Mouse (Mus musculus): Measurements from ENCODE around the gene Taldo1. TPM values are rescaled to one million over a fixed set of nuclear protein-coding genes. Genes with fewer than 3 reads are reported as not detected.
A peak's percentile ranks its signal among the peaks of the same experiment; 100 is the strongest.

The Taldo1 gene
- polyA plus RNA-seq, 1 experiment from 2014 or later: 291 TPM

DNA sequence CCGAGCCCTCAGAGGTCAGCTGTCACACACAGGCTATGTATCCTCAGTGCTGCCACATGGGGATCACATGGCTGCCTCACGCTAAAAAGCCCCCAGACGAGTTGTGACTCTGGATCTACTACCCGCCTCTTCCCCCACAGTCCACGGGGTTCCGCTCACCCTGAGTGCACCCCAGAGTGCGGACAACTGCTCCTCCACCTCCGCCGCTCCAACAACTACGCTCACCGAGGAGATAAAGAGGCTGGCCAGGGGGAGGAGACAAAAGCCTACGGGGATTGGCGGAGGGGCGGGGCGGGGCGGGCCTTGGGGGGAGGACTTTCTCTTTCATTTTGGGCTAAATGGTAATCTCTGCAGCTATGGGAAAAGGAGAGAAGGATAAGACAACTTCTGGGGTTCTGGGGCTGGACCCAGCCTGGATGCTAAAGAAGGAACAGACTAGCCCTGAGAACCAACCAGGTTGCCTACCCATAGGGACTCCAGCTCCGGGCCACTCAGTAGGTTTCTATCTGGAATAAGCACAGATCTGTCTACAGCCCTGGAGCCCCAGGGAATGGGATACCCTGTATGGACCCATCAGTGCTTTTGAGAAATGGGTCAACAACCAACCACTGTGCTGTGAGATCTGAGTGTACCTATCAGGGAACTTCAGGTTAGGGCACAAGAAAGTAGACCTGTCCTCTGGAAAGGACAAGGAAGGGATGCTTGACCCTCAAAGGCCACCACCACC, 43.3 kb downstream of the Taldo1 start:
- Histone ChIP-seq H3K9ac (ENCODE audit: low read depth, low read length) (peak overlapping the region; percentile 89), H3K4me1 (ENCODE audit: control insufficient read depth, insufficient read depth, low read length) (peaks cover 40% of the 10 kb centered on the region), H3K27ac (ENCODE audit: low read length) (peak overlapping the region; percentile 77), H3K4me3 (ENCODE audit: low read depth, low read length) (peak overlapping the region; percentile 65), H3K27me3 (ENCODE audit: control insufficient read depth, insufficient read depth, low read depth, low read length) (no peaks in the 10 kb centered on the region), H3K36me3 (ENCODE audit: control insufficient read depth, insufficient read depth, low read length) (peaks cover 24% of the 10 kb centered on the region), H3K4me2 (ENCODE audit: low read length) (peak overlapping the region; percentile 69), H3K9me3 (replicated peaks; ENCODE audit: control insufficient read depth, low read length, poor library complexity, severe bottlenecking) (no peaks in the 10 kb centered on the region)
- 4% methylated on average over 17 of the region's 17 CpGs for WGBS
- peak; percentile 11 for ATAC-seq

DNA sequence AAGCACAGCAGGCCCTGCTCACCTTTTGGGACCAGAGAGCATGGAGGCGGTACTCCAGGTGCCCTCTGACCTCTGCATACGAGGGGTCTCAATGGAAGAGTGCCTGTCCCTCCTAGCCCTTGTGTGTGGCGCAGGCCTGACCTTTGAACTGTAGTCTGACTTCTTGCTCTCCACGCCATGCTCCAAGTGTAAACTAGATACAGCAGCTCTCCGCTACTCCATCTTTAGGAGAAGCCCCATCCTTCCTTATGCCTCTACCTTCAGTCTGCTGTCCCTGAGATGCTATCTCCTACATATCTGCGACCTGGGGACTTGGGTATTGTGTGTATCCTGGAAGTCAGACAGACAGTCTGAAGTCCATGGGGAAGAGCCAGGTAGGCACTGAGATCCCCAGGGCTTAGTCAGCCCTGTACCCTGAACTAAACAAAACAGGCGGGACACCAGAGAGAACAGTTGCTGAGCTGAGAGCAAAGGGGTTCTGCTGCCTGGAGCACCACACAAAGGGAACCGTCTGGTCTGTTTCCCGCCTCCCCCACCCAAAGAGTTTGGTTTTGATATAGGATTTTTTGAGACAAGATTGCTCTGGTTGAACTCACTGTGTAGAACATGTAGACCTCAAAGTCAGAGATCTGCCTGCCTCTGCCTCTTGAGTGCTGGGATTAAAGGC, 44.0 kb downstream of the Taldo1 start:
- H3K4me2 ChIP-seq (ENCODE audit: low read length): peak overlapping the region; percentile 69
- H3K4me1 ChIP-seq (ENCODE audit: control insufficient read depth, insufficient read depth, low read length): peaks cover 40% of the 10 kb centered on the region
- no peak overlapping the region for H3K9ac ChIP-seq (ENCODE audit: low read depth, low read length)
- H3K27me3 ChIP-seq (ENCODE audit: control insufficient read depth, insufficient read depth, low read depth, low read length): no peaks in the 10 kb centered on the region
- ATAC-seq: no peak
- H3K27ac ChIP-seq (ENCODE audit: low read length): peak overlapping the region; percentile 77; the same call in 1 of the 2 replicates
- H3K4me3 ChIP-seq (ENCODE audit: low read depth, low read length): no peak overlapping the region
- 75% methylated on average over 9 of the region's 9 CpGs for WGBS
- H3K36me3 ChIP-seq (ENCODE audit: control insufficient read depth, insufficient read depth, low read length): peaks cover 18% of the 10 kb centered on the region
- no peaks in the 10 kb centered on the region for H3K9me3 ChIP-seq (replicated peaks; ENCODE audit: control insufficient read depth, low read length, poor library complexity, severe bottlenecking)

DNA sequence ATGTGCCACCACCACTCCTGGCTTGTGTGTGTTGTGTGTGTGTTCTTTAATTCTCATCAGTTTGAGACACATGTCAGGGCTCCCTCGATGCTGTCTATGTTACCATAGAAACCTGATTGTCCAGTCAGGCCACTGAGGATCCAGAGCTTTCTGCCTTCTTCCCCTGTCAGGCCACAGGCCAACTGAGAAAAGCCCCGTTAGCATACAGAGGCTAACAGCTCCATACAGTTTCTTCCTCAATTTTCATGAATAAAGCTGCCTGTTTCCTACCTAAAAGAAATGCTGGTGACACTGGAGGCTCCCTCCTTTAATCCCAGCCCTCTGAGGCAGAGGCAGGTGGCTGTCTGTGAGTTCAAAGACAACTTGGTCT, 44.5 kb downstream of the Taldo1 start:
- ATAC-seq: no peak
- 37% methylated on average over 2 of the region's 2 CpGs for WGBS
- H3K9me3 ChIP-seq (replicated peaks; ENCODE audit: control insufficient read depth, low read length, poor library complexity, severe bottlenecking): no peaks in the 10 kb centered on the region
- peak overlapping the region; percentile 59 for H3K4me3 ChIP-seq (ENCODE audit: low read depth, low read length)
- no peak overlapping the region; the same call in 1 of the 2 replicates for H3K27ac ChIP-seq (ENCODE audit: low read length)
- peaks cover 40% of the 10 kb centered on the region for H3K4me1 ChIP-seq (ENCODE audit: control insufficient read depth, insufficient read depth, low read length)
- peak overlapping the region; percentile 89 for H3K9ac ChIP-seq (ENCODE audit: low read depth, low read length)
- H3K36me3 ChIP-seq (ENCODE audit: control insufficient read depth, insufficient read depth, low read length): peaks cover 13% of the 10 kb centered on the region
- H3K4me2 ChIP-seq (ENCODE audit: low read length): peak overlapping the region; percentile 69
- H3K27me3 ChIP-seq (ENCODE audit: control insufficient read depth, insufficient read depth, low read depth, low read length): no peaks in the 10 kb centered on the region

DNA sequence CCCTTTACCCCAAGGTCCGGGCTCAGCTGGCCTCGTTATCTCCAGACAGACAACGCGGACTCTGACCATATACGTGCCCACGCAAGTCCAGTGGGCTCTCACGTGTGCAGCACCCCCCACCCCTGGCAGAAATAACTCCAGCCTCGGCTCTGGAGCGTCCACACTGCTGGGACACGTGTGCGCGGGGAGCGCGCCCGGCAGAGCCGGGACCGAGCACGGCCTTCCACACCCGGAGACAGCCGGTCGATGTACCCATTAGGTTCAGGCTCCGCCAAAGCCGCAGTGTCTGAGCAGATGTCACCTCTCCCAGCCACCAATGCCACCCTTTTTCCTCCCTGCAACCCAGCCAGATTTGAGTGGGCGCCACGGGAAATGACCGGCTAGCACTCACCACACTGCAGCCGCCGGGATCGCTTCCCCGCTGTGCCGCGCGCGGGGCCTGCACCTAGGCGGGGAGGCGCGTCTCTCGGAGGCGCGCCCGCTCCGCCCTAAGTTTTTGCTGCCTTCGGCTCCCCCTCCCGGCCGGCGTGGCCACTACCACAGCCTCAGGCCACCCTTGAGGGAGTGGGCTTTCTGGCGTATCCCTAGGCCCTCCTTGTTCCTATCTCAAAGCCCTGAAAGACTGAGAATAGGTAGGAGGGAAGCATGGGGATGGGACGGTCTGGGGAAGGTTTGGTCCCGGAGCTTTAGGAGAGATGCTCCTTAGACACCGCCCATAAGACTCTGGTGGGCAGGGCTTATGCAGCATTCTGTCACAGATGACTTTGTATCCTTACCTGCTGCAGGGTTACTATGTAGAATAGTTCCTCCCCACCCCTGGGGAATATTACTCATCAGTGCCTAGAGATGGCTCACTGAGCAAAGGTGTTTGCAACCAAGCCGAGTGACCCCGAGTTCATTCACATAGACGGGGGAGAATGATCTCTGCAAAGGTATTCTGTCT, 45.5 kb downstream of the Taldo1 start, which contains the start of gene Slc25a22:
Gene Slc25a22 (minus strand): TSS at position 715 of the 943 bp plus-strand sequence.
- no peaks in the 10 kb centered on the region for H3K27me3 ChIP-seq (ENCODE audit: control insufficient read depth, insufficient read depth, low read depth, low read length)

DNA sequence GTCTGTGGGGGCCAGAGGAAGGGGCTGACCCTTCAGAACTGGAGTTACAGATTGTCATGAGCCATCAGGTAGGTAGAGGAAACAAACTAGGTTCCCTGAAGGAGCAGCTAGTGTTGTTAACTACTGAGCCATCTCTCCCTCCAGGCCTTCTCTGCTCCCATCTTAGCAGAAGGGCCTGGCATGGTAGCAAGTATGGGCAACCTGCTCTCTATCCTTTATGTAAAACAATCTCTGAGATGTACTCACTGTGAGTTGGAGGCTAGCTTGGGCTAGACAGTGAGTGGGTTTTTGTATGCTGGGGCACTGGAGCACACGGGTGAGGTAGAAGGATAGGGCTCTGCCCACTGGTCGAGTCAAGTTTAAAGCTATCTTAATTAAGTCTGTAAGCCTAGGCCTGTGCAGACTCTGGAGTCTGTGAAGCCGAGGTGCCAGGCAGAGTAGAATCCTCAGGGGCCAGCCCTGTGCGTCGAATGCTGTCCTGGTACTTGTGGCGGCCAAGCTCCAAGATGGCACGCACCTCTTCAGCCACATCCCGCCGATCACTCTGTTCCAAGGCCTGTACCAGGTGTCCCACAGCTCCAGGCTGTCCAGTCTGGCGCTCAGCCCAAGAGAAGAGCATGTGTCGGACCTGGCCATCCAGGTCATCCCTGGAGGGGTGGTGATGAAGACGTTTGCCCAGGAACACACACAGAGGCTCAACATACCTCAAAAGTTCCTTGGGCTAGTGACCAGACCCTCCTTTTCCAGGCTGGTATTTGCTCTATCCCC, 46.4 kb downstream of the Taldo1 start:
- no peaks in the 10 kb centered on the region for H3K27me3 ChIP-seq (ENCODE audit: control insufficient read depth, insufficient read depth, low read depth, low read length)
- H3K27ac ChIP-seq (ENCODE audit: low read length): peak overlapping the region; percentile 84
- H3K9me3 ChIP-seq (replicated peaks; ENCODE audit: control insufficient read depth, low read length, poor library complexity, severe bottlenecking): no peaks in the 10 kb centered on the region
- H3K36me3 ChIP-seq (ENCODE audit: control insufficient read depth, insufficient read depth, low read length): 0 out of 2 replicates have a peak, but pooled peaks cover 4% of the 10 kb centered on the region
- ATAC-seq: no peak
- 86% methylated on average over 12 of the region's 12 CpGs for WGBS
- H3K9ac ChIP-seq (ENCODE audit: low read depth, low read length): peak overlapping the region; percentile 89
- peak overlapping the region; percentile 69 for H3K4me2 ChIP-seq (ENCODE audit: low read length)
- H3K4me1 ChIP-seq (ENCODE audit: control insufficient read depth, insufficient read depth, low read length): peaks cover 32% of the 10 kb centered on the region
- peak overlapping the region; percentile 59; the same call in 1 of the 2 replicates for H3K4me3 ChIP-seq (ENCODE audit: low read depth, low read length)

More for the DNA sequence above, 45.5 kb downstream of the Taldo1 start, which contains the start of gene Slc25a22:
- Histone ChIP-seq H3K27ac (ENCODE audit: low read length) (peak within 1 kb of the TSS; percentile 84), H3K9ac (ENCODE audit: low read depth, low read length) (peak within 1 kb of the TSS; percentile 89), H3K36me3 (ENCODE audit: control insufficient read depth, insufficient read depth, low read length) (peaks cover 6% of the 10 kb centered on the region; the same call in 1 of the 2 replicates), H3K4me3 (ENCODE audit: low read depth, low read length) (peak within 1 kb of the TSS; percentile 59), H3K4me1 (ENCODE audit: control insufficient read depth, insufficient read depth, low read length) (peaks cover 40% of the 10 kb centered on the region), H3K4me2 (ENCODE audit: low read length) (peak within 1 kb of the TSS; percentile 69), H3K9me3 (replicated peaks; ENCODE audit: control insufficient read depth, low read length, poor library complexity, severe bottlenecking) (no peaks in the 10 kb centered on the region)
- WGBS: 5% methylated on average over 53 of the region's 53 CpGs
- peak; percentile 73 for ATAC-seq

DNA sequence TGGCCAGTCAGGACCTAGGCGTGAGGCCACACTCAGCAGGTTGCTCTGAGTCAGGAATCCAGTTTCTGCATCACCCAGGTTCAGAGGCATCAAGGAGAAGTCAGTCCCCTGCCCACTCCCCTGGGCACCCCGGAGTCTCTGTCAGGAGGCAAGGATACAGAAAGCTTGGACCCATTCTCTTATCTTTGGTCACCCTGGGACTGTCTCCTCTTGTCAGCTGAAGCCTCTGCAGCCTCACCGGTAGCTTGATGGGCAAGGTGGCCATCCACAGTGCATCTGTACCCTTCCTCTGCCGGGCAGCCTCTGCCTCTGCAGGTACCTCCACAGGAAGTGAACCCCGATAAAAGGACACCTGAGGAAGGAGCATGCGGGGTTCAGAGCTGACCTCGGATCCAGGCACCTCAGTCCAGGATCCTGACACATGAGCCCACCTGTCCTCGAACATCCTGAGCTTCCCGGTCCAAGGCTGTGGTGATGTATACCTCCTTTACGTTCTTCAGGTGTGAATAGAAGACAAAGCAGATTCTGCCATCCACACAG, 47.2 kb downstream of the Taldo1 start:
- Histone ChIP-seq H3K4me2 (ENCODE audit: low read length) (no peak overlapping the region), H3K27ac (ENCODE audit: low read length) (no peak overlapping the region), H3K4me1 (ENCODE audit: control insufficient read depth, insufficient read depth, low read length) (peaks cover 24% of the 10 kb centered on the region), H3K4me3 (ENCODE audit: low read depth, low read length) (no peak overlapping the region), H3K9me3 (replicated peaks; ENCODE audit: control insufficient read depth, low read length, poor library complexity, severe bottlenecking) (no peaks in the 10 kb centered on the region), H3K36me3 (ENCODE audit: control insufficient read depth, insufficient read depth, low read length) (no peaks in the 10 kb centered on the region), H3K27me3 (ENCODE audit: control insufficient read depth, insufficient read depth, low read depth, low read length) (no peaks in the 10 kb centered on the region), H3K9ac (ENCODE audit: low read depth, low read length) (no peak overlapping the region)
- 96% methylated on average over 10 of the region's 10 CpGs for WGBS
- ATAC-seq: no peak

DNA sequence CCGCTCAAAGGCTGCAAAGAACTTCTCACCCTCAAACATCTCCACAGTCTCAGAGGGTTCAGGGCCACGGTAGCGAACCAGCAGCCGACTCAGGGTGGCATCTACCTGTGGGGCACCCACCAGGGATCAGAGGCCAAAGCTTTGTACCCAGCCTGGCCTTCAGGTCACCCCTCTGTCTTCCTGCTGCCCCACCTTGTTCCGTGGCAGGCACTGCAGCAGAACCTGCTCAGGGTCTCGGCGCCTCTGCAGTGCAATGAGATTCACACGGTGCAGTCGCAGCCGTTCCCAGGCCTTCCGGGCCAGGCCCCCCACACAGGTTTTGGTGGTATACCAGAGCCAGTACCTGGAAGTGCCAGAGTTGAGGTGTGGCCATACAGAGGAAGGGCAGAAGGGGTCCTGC, 47.8 kb downstream of the Taldo1 start:
- no peak for ATAC-seq
- Histone ChIP-seq H3K9ac (ENCODE audit: low read depth, low read length) (no peak overlapping the region), H3K4me1 (ENCODE audit: control insufficient read depth, insufficient read depth, low read length) (peaks cover 21% of the 10 kb centered on the region), H3K9me3 (replicated peaks; ENCODE audit: control insufficient read depth, low read length, poor library complexity, severe bottlenecking) (no peaks in the 10 kb centered on the region), H3K4me2 (ENCODE audit: low read length) (no peak overlapping the region), H3K4me3 (ENCODE audit: low read depth, low read length) (no peak overlapping the region), H3K36me3 (ENCODE audit: control insufficient read depth, insufficient read depth, low read length) (no peaks in the 10 kb centered on the region), H3K27ac (ENCODE audit: low read length) (no peak overlapping the region), H3K27me3 (ENCODE audit: control insufficient read depth, insufficient read depth, low read depth, low read length) (no peaks in the 10 kb centered on the region)
- 95% methylated on average over 11 of the region's 11 CpGs for WGBS

DNA sequence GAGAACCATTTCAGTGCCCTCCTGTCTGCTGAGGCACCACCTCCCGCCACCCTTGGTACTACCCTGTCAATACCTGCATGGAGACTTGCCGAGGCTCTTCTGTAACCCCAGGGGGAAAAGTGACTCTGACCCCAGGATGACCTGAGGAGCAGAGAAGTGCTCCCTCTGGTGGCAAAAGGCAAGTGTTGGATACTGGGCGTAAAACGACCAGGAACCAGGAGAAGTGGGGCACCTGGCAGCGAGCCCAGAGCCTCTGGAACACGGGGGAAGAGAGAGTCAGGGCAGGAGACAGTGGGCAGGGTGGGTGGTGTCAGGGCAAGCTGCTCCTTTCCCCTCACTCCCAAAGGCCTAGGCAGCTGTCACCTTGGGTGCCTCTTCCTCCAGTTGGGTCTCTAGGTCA, 48.6 kb downstream of the Taldo1 start:
- Histone ChIP-seq H3K27me3 (ENCODE audit: control insufficient read depth, insufficient read depth, low read depth, low read length) (no peaks in the 10 kb centered on the region), H3K9me3 (replicated peaks; ENCODE audit: control insufficient read depth, low read length, poor library complexity, severe bottlenecking) (no peaks in the 10 kb centered on the region), H3K27ac (ENCODE audit: low read length) (no peak overlapping the region), H3K4me1 (ENCODE audit: control insufficient read depth, insufficient read depth, low read length) (peaks cover 15% of the 10 kb centered on the region), H3K4me3 (ENCODE audit: low read depth, low read length) (no peak overlapping the region), H3K4me2 (ENCODE audit: low read length) (no peak overlapping the region), H3K36me3 (ENCODE audit: control insufficient read depth, insufficient read depth, low read length) (no peaks in the 10 kb centered on the region), H3K9ac (ENCODE audit: low read depth, low read length) (no peak overlapping the region)
- no peak for ATAC-seq
- WGBS: 27% methylated on average over 6 of the region's 6 CpGs

Measured in midbrain, embryonic 16.5 days (tissue).